Mouse (Mus musculus): Measurements from ENCODE around the gene Fth1. TPM values are rescaled to one million over a fixed set of nuclear protein-coding genes. Genes with fewer than 3 reads are reported as not detected.

Gene Fth1
- total and polyA plus RNA-seq, 3 experiments, result 2,797 to 3,430 (median 2,956) TPM

DNA sequence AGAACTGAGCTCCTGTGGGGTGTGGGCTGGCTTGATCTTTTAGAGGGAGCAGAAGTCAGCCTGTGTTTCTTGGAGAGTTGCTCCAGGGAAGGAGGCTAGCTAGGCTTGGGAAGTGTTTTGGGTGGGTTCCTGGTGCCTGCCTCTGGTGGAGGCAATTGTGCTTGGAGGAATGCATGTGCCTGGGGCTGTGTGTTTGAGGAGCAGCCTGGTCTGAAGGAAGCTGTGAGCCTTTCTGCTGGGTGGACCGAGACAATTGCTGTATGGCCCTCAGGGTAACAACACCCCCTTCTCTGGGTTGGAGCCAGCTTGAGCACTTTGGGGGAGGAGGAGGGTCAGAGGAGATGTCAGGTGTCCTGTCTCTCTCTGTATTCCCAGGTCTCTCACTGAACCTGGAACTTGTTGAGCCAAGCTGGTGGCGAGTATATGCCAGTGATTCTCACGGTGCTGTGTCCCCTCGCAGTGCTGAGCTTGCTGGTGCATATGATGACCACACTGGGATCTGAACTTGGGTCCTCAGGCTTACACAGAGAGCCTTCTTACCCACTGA is 38.9 kb downstream of the Fth1 start:
- peak overlapping the region; percentile 24; the same call in 1 of the 2 replicates for H3K27ac ChIP-seq
- H3K4me3 ChIP-seq, result peak overlapping the region; percentile 60
- H3K79me2 ChIP-seq (replicated peaks; ENCODE audit: control insufficient read depth, insufficient read depth, low read length), result no peaks in the 10 kb centered on the region
- H3K27me3 ChIP-seq (ENCODE audit: control insufficient read depth, insufficient read depth, low read length), result no peaks in the 10 kb centered on the region
- H3K4me1 ChIP-seq (ENCODE audit: control insufficient read depth, insufficient read depth, low read length), result peaks cover 14% of the 10 kb centered on the region
- 73% methylated on average over 4 of the region's 4 CpGs for WGBS
- H3K36me3 ChIP-seq (ENCODE audit: control insufficient read depth, insufficient read depth, low read length), result no peaks in the 10 kb centered on the region
- peak overlapping the region; percentile 89 for H3K9ac ChIP-seq (ENCODE audit: low read depth, low read length)
- intact Hi-C loops (cut with DNase I), result no loop called here
- DNase-seq, result no peak
- TF ChIP-seq CTCF (IDR thresholded peaks at IDR 0.05), result no peak
- no peak for TF ChIP-seq POLR2A (IDR thresholded peaks at IDR 0.05; ENCODE audit: insufficient read depth, low read depth, low read length)
- no peak for TF ChIP-seq EP300 (IDR thresholded peaks at IDR 0.05; ENCODE audit: insufficient read depth, low read depth, low read length)

DNA sequence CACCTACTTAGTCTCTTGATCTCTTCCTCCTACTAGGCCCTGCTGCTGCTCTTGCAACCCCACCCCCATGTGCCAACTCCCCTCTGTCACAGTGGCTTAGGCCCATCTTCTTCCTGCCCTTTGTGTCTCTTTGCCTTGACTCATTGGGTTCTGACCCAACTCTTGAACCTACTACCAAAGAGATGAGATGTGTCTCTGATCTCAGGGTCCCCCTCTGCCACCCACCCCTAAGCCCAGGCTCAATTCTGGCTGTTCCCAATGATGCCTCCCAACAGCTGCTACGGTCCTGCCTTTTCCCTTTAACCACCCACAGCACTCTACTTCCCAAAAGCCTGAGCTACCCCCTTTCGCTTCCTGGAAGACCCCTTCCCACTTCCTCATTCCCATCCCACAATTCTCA is 41.6 kb downstream of the Fth1 start:
- Histone ChIP-seq H3K4me3 (no peak overlapping the region), H3K36me3 (ENCODE audit: control insufficient read depth, insufficient read depth, low read length) (no peaks in the 10 kb centered on the region), H3K27me3 (ENCODE audit: control insufficient read depth, insufficient read depth, low read length) (no peaks in the 10 kb centered on the region), H3K4me1 (ENCODE audit: control insufficient read depth, insufficient read depth, low read length) (peaks cover 20% of the 10 kb centered on the region), H3K79me2 (replicated peaks; ENCODE audit: control insufficient read depth, insufficient read depth, low read length) (no peaks in the 10 kb centered on the region), H3K9ac (ENCODE audit: low read depth, low read length) (no peak overlapping the region), H3K27ac (no peak overlapping the region)
- no peak for DNase-seq
- 76% methylated on average over 2 of the region's 2 CpGs for WGBS
- intact Hi-C loops (cut with DNase I), result loop anchor here (2.0 kb wide), 1 partner anchor 21 kb away; the partner anchor contains the start of genes Best1 and Rab3il1
- TF ChIP-seq EP300 (IDR thresholded peaks at IDR 0.05; ENCODE audit: insufficient read depth, low read depth, low read length) (no peak), CTCF (IDR thresholded peaks at IDR 0.05) (no peak), POLR2A (IDR thresholded peaks at IDR 0.05; ENCODE audit: insufficient read depth, low read depth, low read length) (no peak)

GRCm38 (mm10) chr19:10022414-10023303 is 42.3 kb downstream of the Fth1 start:
- H3K27me3 ChIP-seq (ENCODE audit: control insufficient read depth, insufficient read depth, low read length), result no peaks in the 10 kb centered on the region
- peak; percentile 69 for TF ChIP-seq CTCF (IDR thresholded peaks at IDR 0.05)
- no peak for TF ChIP-seq EP300 (IDR thresholded peaks at IDR 0.05; ENCODE audit: insufficient read depth, low read depth, low read length)
- no peak for TF ChIP-seq POLR2A (IDR thresholded peaks at IDR 0.05; ENCODE audit: insufficient read depth, low read depth, low read length)
- 66% methylated on average over 5 of the region's 5 CpGs for WGBS
- H3K9ac ChIP-seq (ENCODE audit: low read depth, low read length), result 0 out of 2 replicates have a peak overlapping the region, but pooled peaks have one; percentile 16
- H3K36me3 ChIP-seq (ENCODE audit: control insufficient read depth, insufficient read depth, low read length), result no peaks in the 10 kb centered on the region
- no peak overlapping the region for H3K4me3 ChIP-seq
- no peaks in the 10 kb centered on the region for H3K79me2 ChIP-seq (replicated peaks; ENCODE audit: control insufficient read depth, insufficient read depth, low read length)
- H3K4me1 ChIP-seq (ENCODE audit: control insufficient read depth, insufficient read depth, low read length), result peaks cover 18% of the 10 kb centered on the region
- DNase-seq, result no peak
- H3K27ac ChIP-seq, result peak overlapping the region; percentile 67
- intact Hi-C loops (cut with DNase I), result no loop called here

GRCm38 (mm10) chr19:10023304-10023758 is 42.9 kb downstream of the Fth1 start:
- Histone ChIP-seq H3K4me1 (ENCODE audit: control insufficient read depth, insufficient read depth, low read length) (peaks cover 17% of the 10 kb centered on the region), H3K4me3 (no peak overlapping the region), H3K9ac (ENCODE audit: low read depth, low read length) (0 out of 2 replicates have a peak overlapping the region, but pooled peaks have one; percentile 16), H3K36me3 (ENCODE audit: control insufficient read depth, insufficient read depth, low read length) (no peaks in the 10 kb centered on the region), H3K27me3 (ENCODE audit: control insufficient read depth, insufficient read depth, low read length) (no peaks in the 10 kb centered on the region), H3K79me2 (replicated peaks; ENCODE audit: control insufficient read depth, insufficient read depth, low read length) (no peaks in the 10 kb centered on the region), H3K27ac (peak overlapping the region; percentile 67)
- intact Hi-C loops (cut with DNase I), result no loop called here
- no peak for DNase-seq
- 49% methylated on average over 9 of the region's 9 CpGs for WGBS
- TF ChIP-seq POLR2A (IDR thresholded peaks at IDR 0.05; ENCODE audit: insufficient read depth, low read depth, low read length) (no peak), CTCF (IDR thresholded peaks at IDR 0.05) (no peak), EP300 (IDR thresholded peaks at IDR 0.05; ENCODE audit: insufficient read depth, low read depth, low read length) (no peak)

GRCm38 (mm10) chr19:10025169-10025875 is 44.9 kb downstream of the Fth1 start:
- peaks cover 13% of the 10 kb centered on the region for H3K4me1 ChIP-seq (ENCODE audit: control insufficient read depth, insufficient read depth, low read length)
- peak overlapping the region; percentile 45 for H3K27ac ChIP-seq
- no peaks in the 10 kb centered on the region for H3K36me3 ChIP-seq (ENCODE audit: control insufficient read depth, insufficient read depth, low read length)
- under 1% methylated on average over 8 of the region's 8 CpGs for WGBS
- H3K79me2 ChIP-seq (replicated peaks; ENCODE audit: control insufficient read depth, insufficient read depth, low read length), result no peaks in the 10 kb centered on the region
- TF ChIP-seq EP300 (IDR thresholded peaks at IDR 0.05; ENCODE audit: insufficient read depth, low read depth, low read length) (no peak), POLR2A (IDR thresholded peaks at IDR 0.05; ENCODE audit: insufficient read depth, low read depth, low read length) (peak; percentile 29; the same call in 1 of the 2 replicates)
- DNase-seq, result peak in 1 of 2 experiments; percentile 70
- intact Hi-C loops (cut with DNase I), result no loop called here
- H3K27me3 ChIP-seq (ENCODE audit: control insufficient read depth, insufficient read depth, low read length), result no peaks in the 10 kb centered on the region
- H3K9ac ChIP-seq (ENCODE audit: low read depth, low read length), result no peak overlapping the region
- H3K4me3 ChIP-seq, result no peak overlapping the region

All from heart, adult 2 months (tissue).